Mouse (Mus musculus): ENCODE data around the gene Megf8.

Megf8 gene

GRCm38 (mm10) chr7:25411861-25412260 is 94.9 kb downstream of the Megf8 start:
- DNase-seq: no peak

DNA sequence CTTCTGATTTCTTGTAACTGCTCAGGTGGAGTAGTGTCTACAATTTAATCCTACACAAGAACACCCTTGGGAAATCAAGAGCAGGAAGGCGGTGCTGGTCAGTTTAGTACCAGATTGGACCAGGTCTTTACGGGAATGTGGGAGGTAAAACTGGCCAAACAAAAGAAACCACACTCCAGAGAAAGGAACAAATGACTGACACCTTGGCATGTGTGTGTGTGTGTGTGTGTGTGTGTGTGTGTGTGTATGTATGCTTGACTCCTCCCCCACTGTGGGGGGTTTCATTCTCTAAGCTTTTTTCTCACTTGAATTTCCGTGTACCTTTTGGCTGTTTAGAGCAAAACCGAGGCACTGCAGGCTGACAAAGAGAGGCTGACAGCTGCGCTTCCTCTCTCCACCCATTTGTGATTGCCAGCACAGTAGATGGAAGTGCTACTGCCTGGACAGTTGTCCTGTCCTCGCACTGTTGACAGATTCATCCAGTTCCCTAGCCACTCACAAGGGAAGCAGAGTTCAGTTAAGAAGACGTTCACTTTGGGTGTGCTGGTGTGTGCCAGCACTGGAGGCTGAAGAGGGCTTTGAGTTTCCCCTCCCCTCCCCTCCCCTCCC is 96.0 kb downstream of the Megf8 start, which contains the start of gene Cxcl17:
Gene Cxcl17, minus strand, starts transcription at position 54 of the 609 bp plus-strand sequence.
- DNase-seq: no peak
